In the genomic region with DNA sequence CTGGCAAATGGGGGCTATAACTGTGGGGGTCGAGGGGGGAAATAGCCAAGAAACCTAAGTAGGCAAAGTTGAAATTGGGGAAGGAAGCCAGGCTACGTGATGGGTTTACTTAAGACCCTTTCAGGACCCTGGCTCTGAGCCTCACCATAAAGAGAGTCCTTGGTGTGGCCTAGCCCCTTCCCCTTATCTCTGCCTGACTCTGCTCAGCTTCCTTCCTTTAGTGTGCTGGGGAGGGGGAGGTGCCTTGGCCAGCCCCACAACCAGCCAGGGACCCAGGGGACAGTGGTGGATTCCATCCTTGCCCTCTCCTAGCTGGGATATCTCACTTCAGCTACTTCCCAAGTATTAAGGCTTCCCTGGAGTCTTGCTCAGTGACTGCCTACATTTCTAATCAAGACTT, we compare ENCODE assay signal across 8 mouse cellular contexts. TPM values are rescaled to one million over a fixed set of nuclear protein-coding genes. Genes with fewer than 3 reads are reported as not detected.
DNase-seq lines count a peak whose midpoint lies in the region; ATAC-seq and TF ChIP-seq lines count a peak whose summit lies in the region.

No protein-coding gene starts in this region.

- no peaks in the 10 kb centered on the region for H3K9me3 ChIP-seq in forebrain, embryonic 15.5 days
- H3K9me3 ChIP-seq in liver, embryonic 15.5 days (replicated peaks) = no peaks in the 10 kb centered on the region

- peak overlapping the region; percentile 73 for H3K4me2 ChIP-seq in forebrain, embryonic 15.5 days (replicated peaks)
- H3K4me2 ChIP-seq in liver, embryonic 15.5 days = peak overlapping the region; percentile 43

- H3K9ac ChIP-seq in liver, adult 2 months (ENCODE audit: low read depth, low read length) = no peak overlapping the region
- peak overlapping the region; percentile 94; the same call in 1 of the 2 replicates for H3K9ac ChIP-seq in forebrain, embryonic 15.5 days (replicated peaks)
- no peak overlapping the region for H3K9ac ChIP-seq in liver, embryonic 15.5 days

- H3K27me3 ChIP-seq in liver, adult 2 months (ENCODE audit: control insufficient read depth, insufficient read depth, low read length) = peaks cover 4% of the 10 kb centered on the region
- H3K27me3 ChIP-seq in forebrain, embryonic 15.5 days = no peaks in the 10 kb centered on the region
- peaks cover 29% of the 10 kb centered on the region for H3K27me3 ChIP-seq in liver, embryonic 15.5 days
- no peaks in the 10 kb centered on the region for H3K27me3 ChIP-seq in thymus, adult 2 months (ENCODE audit: control insufficient read depth, insufficient read depth, low read length)

- DNase-seq in liver, adult 2 months (ENCODE audit: extremely low read depth, low read depth, low spot score) = no peak
- DNase-seq in liver = no peak
- DNase-seq in thymus, adult 2 months = peak; percentile 56
- DNase-seq in urinary bladder, postnatal 10 days (ENCODE audit: low spot score) = no peak
- DNase-seq in left cerebral cortex, adult 8-10 months (ENCODE audit: low spot score in 2 of 2) = no peak

- H3K4me1 ChIP-seq in liver, adult 2 months (ENCODE audit: control insufficient read depth, insufficient read depth, low read length) = peaks cover 13% of the 10 kb centered on the region
- H3K4me1 ChIP-seq in forebrain, embryonic 15.5 days = peaks cover 76% of the 10 kb centered on the region
- peaks cover 98% of the 10 kb centered on the region for H3K4me1 ChIP-seq in liver, embryonic 15.5 days (replicated peaks)
- H3K4me1 ChIP-seq in thymus, adult 2 months (replicated peaks; ENCODE audit: control insufficient read depth, insufficient read depth, low read length) = peaks cover 67% of the 10 kb centered on the region

- no peak for TF ChIP-seq CTCF in liver, adult 2 months (IDR thresholded peaks at IDR 0.05; ENCODE audit: low read depth, low read length)
- TF ChIP-seq CTCF in thymus, adult 2 months (IDR thresholded peaks at IDR 0.05; ENCODE audit: borderline replicate concordance, control insufficient read depth, extremely low read depth, insufficient read depth, low read length, poor library complexity) = no peak

- H3K36me3 ChIP-seq in liver, adult 2 months (ENCODE audit: control insufficient read depth, insufficient read depth, low read length) = no peaks in the 10 kb centered on the region
- H3K36me3 ChIP-seq in forebrain, embryonic 15.5 days = no peaks in the 10 kb centered on the region
- no peaks in the 10 kb centered on the region for H3K36me3 ChIP-seq in liver, embryonic 15.5 days (replicated peaks)
- no peaks in the 10 kb centered on the region for H3K36me3 ChIP-seq in thymus, adult 2 months (ENCODE audit: control insufficient read depth, insufficient read depth, low read length)

- peak overlapping the region; percentile 43 for H3K27ac ChIP-seq in liver, adult 2 months (replicated peaks; ENCODE audit: insufficient read depth, low read depth, low read length)
- no peak overlapping the region for H3K27ac ChIP-seq in forebrain, embryonic 15.5 days (replicated peaks)
- H3K27ac ChIP-seq in liver, embryonic 15.5 days (replicated peaks) = peak overlapping the region; percentile 80
- peak overlapping the region; percentile 94 for H3K27ac ChIP-seq in thymus, adult 2 months (ENCODE audit: control insufficient read depth, insufficient read depth, low read length)

- WGBS in liver, adult 2 months = 63% methylated on average over 2 of the region's 2 CpGs
- 70% methylated on average over 2 of the region's 2 CpGs for WGBS in forebrain, embryonic 15.5 days
- WGBS in liver, embryonic 15.5 days (ENCODE audit: insufficient replicate concordance) = 16% methylated on average over 2 of the region's 2 CpGs
- WGBS in thymus, adult 2 months = 13% methylated on average over 2 of the region's 2 CpGs

- no peak for TF ChIP-seq POLR2A in liver, adult 2 months (IDR thresholded peaks at IDR 0.05; ENCODE audit: extremely low read depth, insufficient read depth, low read length)
- no peak for TF ChIP-seq POLR2A in thymus, adult 2 months (IDR thresholded peaks at IDR 0.05; ENCODE audit: control insufficient read depth, extremely low read depth, insufficient read depth, low read length, poor library complexity)

- no peak overlapping the region for H3K4me3 ChIP-seq in liver, adult 2 months (ENCODE audit: insufficient read depth, low read depth, low read length)
- peak overlapping the region; percentile 86 for H3K4me3 ChIP-seq in forebrain, embryonic 15.5 days
- no peak overlapping the region for H3K4me3 ChIP-seq in liver, embryonic 15.5 days (replicated peaks)
- H3K4me3 ChIP-seq in thymus, adult 2 months (ENCODE audit: control insufficient read depth, insufficient read depth, low read length) = peak overlapping the region; percentile 97

- no peak for ATAC-seq in forebrain, embryonic 15.5 days (replicated peaks)
- no peak for ATAC-seq in liver, embryonic 15.5 days (ENCODE audit: insufficient read depth)
- no peak for ATAC-seq in frontal cortex, adult (ENCODE audit: low TSS enrichment)

- no peaks in the 10 kb centered on the region for H3K79me2 ChIP-seq in liver, adult 2 months (ENCODE audit: control insufficient read depth, insufficient read depth, low read length)

RNA-seq across cellular contexts. Expression of a gene that starts 3.4 kb away (rescaled TPM):
- 0.74 and 0.94 TPM in 2 replicates for total RNA-seq in liver, adult 2 months (2014; rRNA removed)
- 0.82 and 1.5 TPM in 2 replicates for polyA plus RNA-seq in liver, adult 2 months (2012; rRNA removed)
- polyA plus RNA-seq in forebrain, embryonic 15.5 days (2015; fragmentation: Nextera tagmentation; extraction: Ambion mirVana) = 71.9 and 75.0 TPM in 2 replicates
- polyA plus RNA-seq in liver, embryonic 15.5 days (2015; fragmentation: Nextera tagmentation; extraction: Ambion mirVana) = 1.1 and 1.5 TPM in 2 replicates
- 224 and 247 TPM in 2 replicates for polyA plus RNA-seq in thymus, adult 2 months (2012; rRNA removed)
- 10 to 100 TPM; 49.0 to 57.8 (median 53.5) TPM for total RNA-seq in left cerebral cortex, adult 8-10 months (2022)

Comparison
In these comparisons a context has a peak if more than half of its experiments do, and no peak if none do; other contexts are left out.
1. H3K4me3 ChIP-seq: peak in forebrain, embryonic 15.5 days (single experiment) and thymus, adult 2 months (single experiment); none in liver, adult 2 months (single experiment) and liver, embryonic 15.5 days (single experiment).
2. RNA of a gene that starts 3.4 kb away (polyA plus RNA-seq): 224 to 247 TPM in thymus, adult 2 months and 71.9 to 75.0 TPM in forebrain, embryonic 15.5 days; 0.82 to 1.5 TPM in liver, adult 2 months and 1.1 to 1.5 TPM in liver, embryonic 15.5 days; every median in the first group is over 10 times any median in the second.